Mouse (Mus musculus): ENCODE measurements at regions not wholly inside any gene's neighbourhood (a gene's known extent, or its start where the extent isn't known, plus 50 kb on each side); places are given as distances from the start of the nearest gene placed in this dataset.

DNA sequence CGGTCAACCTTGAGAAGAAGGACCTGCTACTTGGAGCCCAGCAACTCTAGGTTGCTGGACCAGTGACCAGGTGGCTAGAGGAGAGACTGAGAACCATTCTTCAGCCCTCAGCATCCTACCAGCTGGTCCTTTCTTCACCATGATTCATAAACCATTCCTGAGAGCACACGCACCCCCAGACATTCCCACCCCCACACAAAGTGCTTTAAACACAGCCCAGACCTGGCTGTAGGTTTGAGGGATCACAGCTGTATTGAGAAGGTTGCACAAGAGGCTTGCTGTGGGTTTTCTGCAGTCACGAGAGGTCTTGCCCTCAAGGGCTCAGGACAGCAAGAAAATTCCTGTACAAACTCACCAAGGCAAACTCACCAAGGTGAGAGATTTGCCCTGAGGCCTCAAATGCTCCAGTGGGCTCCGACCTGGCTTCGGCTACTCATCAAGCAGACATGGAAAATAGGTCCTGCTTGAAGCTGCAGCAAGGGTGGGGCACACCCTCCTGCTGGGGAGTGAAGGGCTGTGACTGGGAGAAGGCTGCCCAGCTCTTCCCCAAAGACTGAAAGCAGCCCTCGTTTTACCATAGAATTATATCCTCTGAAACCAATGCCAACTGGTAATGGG, 161.9 kb upstream of the Lnx1 start:
- TF ChIP-seq CTCF (IDR thresholded peaks at IDR 0.05; ENCODE audit: control insufficient read depth, insufficient read depth, insufficient replicate concordance, low read depth, low read length) (no peak), POLR2A (IDR thresholded peaks at IDR 0.05; ENCODE audit: control insufficient read depth, low read depth, low read length) (no peak)

Measured in testis, adult 2 months (tissue).